Mouse (Mus musculus) hindbrain, embryonic 16.5 days (tissue): ENCODE results near the gene Sobp. TPM values are rescaled to one million over a fixed set of nuclear protein-coding genes. Genes with fewer than 3 reads are reported as not detected.
A peak's percentile ranks its signal among the peaks of the same experiment; 100 is the strongest.

Experiments used
- ATAC-seq: fragments of 200-750 bp; cut with Nextera tagmentation; 2 replicates; pipeline ENCODE4 v1.8.0; 2017; ENCODE audit warnings: moderate TSS enrichment, moderate library complexity
- H3K27ac ChIP-seq: fragments of 300-500 bp; sonication (generic); 2 replicates; pipeline ENCODE4 v1.5.1; 2014; ENCODE audit warnings: low read depth, mild to moderate bottlenecking, control low read depth, low read length, moderate library complexity
- H3K27me3 ChIP-seq: fragments of 300-500 bp; sonication (generic); replicated peaks from 2 replicates; pipeline ENCODE4 v1.6.1; 2014; ENCODE audit warnings: low read length; ENCODE audit not compliant: control insufficient read depth, insufficient read depth
- H3K36me3 ChIP-seq: fragments of 300-500 bp; sonication (generic); 2 replicates; pipeline ENCODE4 v1.6.1; 2014; ENCODE audit warnings: mild to moderate bottlenecking, low read length, moderate library complexity, mixed read lengths; ENCODE audit not compliant: control insufficient read depth, insufficient read depth
- H3K4me1 ChIP-seq: fragments of 300-500 bp; sonication (generic); 2 replicates; pipeline ENCODE4 v1.6.1; 2014; ENCODE audit warnings: low read depth, low read length; ENCODE audit not compliant: control insufficient read depth, insufficient read depth
- H3K4me2 ChIP-seq: fragments of 300-500 bp; sonication (generic); 2 replicates; pipeline ENCODE4 v1.6.1; 2014; ENCODE audit warnings: mild to moderate bottlenecking, low read length, control low read depth, moderate library complexity
- H3K4me3 ChIP-seq: fragments of 300-500 bp; sonication (generic); 2 replicates; pipeline ENCODE4 v1.5.1; 2014; ENCODE audit warnings: mild to moderate bottlenecking, low read length, control low read depth, moderate library complexity
- H3K9ac ChIP-seq: fragments of 300-500 bp; sonication (generic); 2 replicates; pipeline ENCODE4 v1.6.1; 2014; ENCODE audit warnings: low read depth, mild to moderate bottlenecking, control low read depth, low read length, moderate library complexity
- H3K9me3 ChIP-seq: fragments of 300-500 bp; sonication (generic); 2 replicates; pipeline ENCODE4 v1.6.1; 2014; ENCODE audit warnings: mild to moderate bottlenecking, low read length, moderate library complexity; ENCODE audit not compliant: control insufficient read depth
- WGBS: fragments of 180-500 bp; shearing (Covaris S2); extraction: QIAGEN DNeasy Blood & Tissue Kit; methylation state at CpG from one replicate; pipeline ENCODE4 v1.1.7; 2014; 5-methylcytosine and 5-hydroxymethylcytosine counted together
- polyA plus RNA-seq: library from polyadenylated mRNA; unstranded; fragments of >200 nt; fragmentation: Nextera tagmentation; extraction: Ambion mirVana; gene quantifications from 2 replicates; pipeline ENCODE4 v1.2.1, GENCODE M21; 2015

Gene Sobp
- polyA plus RNA-seq, 1 experiment from 2014 or later, result 10.8 TPM

DNA sequence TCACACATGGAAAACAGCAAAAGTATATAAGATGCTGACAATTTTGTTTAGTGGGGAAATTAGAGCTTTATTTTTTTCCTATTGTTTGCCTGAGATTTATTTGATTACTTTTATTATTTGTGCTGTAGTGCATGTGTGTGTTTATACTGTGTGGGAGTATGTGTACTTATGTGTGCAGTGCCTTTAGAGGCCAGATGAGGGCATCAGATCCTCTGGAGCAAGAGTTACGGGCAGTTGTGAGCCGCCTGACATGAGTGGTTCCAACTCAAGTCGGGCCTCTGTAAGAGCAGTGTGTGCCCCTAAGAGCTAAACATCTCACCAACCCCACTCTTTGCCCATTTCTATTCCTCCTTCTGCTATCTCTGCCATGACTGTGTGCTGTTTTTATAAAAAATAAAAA, 7.5 kb downstream of the Sobp start:
- ATAC-seq, result no peak
- no peak overlapping the region for H3K4me2 ChIP-seq
- H3K36me3 ChIP-seq, result no peaks in the 10 kb centered on the region
- WGBS, result 94% methylated on average over 3 of the region's 3 CpGs
- no peak overlapping the region for H3K27ac ChIP-seq
- peaks cover 11% of the 10 kb centered on the region for H3K4me1 ChIP-seq
- no peaks in the 10 kb centered on the region for H3K27me3 ChIP-seq
- no peak overlapping the region for H3K4me3 ChIP-seq
- no peaks in the 10 kb centered on the region for H3K9me3 ChIP-seq
- no peak overlapping the region for H3K9ac ChIP-seq

DNA sequence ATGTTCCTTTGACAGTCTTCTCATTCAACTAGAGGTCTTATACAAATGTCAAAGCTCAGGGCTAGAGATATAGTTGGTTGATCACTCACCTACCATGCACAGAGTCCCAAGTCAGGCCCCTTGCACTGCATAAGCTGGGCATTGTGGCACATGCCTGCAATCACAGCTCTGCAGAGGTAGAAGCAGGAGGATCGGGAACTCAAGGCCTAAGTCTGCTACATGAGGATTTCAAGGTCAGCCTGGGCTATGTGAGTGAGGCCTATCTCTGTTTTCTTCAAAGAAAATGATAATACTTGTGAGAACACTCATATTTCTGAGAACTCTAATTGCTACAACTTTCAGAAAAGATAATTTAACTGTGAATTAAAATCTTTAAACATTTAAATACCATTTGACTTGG, 8.2 kb downstream of the Sobp start:
- peaks cover 7% of the 10 kb centered on the region for H3K4me1 ChIP-seq
- H3K4me2 ChIP-seq, result no peak overlapping the region
- H3K9ac ChIP-seq, result no peak overlapping the region
- WGBS, result 90% methylated on average over 1 of the region's 1 CpGs
- no peaks in the 10 kb centered on the region for H3K9me3 ChIP-seq
- H3K27ac ChIP-seq, result no peak overlapping the region
- ATAC-seq, result no peak
- no peaks in the 10 kb centered on the region for H3K36me3 ChIP-seq
- H3K4me3 ChIP-seq, result no peak overlapping the region
- no peaks in the 10 kb centered on the region for H3K27me3 ChIP-seq

DNA sequence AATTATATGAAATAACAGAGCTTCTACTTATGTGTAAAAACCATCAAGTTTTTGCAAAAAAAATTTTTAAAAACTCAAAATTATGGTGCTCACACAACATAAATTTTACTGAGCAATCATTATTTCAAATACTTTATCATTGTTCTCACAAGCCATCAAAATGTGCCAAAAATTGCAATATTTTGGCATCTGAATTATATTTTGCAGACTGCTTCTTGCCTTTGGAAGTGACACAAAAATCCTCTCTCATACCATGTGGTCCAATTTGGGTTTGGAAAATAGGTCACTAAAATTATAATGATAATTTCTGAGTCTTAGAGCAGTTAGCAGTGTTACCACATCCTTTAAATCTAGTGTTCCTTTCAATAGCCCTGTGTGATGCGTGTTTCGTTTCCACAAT, 9.9 kb downstream of the Sobp start:
- H3K4me3 ChIP-seq, result no peak overlapping the region
- ATAC-seq, result no peak
- no peak overlapping the region for H3K9ac ChIP-seq
- H3K36me3 ChIP-seq, result 0 out of 2 replicates have a peak, but pooled peaks cover 3% of the 10 kb centered on the region
- 94% methylated on average over 2 of the region's 2 CpGs for WGBS
- H3K4me1 ChIP-seq, result no peaks in the 10 kb centered on the region
- H3K9me3 ChIP-seq, result no peaks in the 10 kb centered on the region
- no peak overlapping the region for H3K4me2 ChIP-seq
- no peaks in the 10 kb centered on the region for H3K27me3 ChIP-seq
- H3K27ac ChIP-seq, result no peak overlapping the region

DNA sequence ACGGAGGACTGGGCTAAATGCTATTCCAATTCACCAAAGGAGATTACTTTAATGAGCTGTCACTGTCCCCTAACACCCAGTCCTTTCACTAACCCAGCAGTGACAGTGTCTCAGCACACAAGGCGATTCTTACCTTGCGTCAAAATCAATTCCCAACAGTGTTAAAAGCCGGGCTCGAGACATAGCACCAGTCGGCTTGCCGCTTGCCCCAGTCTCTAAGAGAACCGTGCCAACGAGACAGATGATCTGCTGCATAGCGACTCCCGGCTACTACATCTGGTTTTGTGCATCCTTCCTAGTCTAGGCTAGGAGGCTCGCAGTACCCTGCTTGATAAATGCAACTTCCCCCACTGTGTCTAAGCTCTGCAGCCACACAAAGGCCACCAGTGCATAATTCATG, 12.0 kb downstream of the Sobp start:
- peak; percentile 60 for ATAC-seq
- H3K4me2 ChIP-seq, result 0 out of 2 replicates have a peak overlapping the region, but pooled peaks have one; percentile 23
- H3K36me3 ChIP-seq, result 0 out of 2 replicates have a peak, but pooled peaks cover 3% of the 10 kb centered on the region
- H3K9me3 ChIP-seq, result no peaks in the 10 kb centered on the region
- H3K9ac ChIP-seq, result no peak overlapping the region
- H3K4me3 ChIP-seq, result no peak overlapping the region
- no peaks in the 10 kb centered on the region for H3K4me1 ChIP-seq
- WGBS, result 37% methylated on average over 12 of the region's 12 CpGs
- no peak overlapping the region for H3K27ac ChIP-seq
- no peaks in the 10 kb centered on the region for H3K27me3 ChIP-seq

DNA sequence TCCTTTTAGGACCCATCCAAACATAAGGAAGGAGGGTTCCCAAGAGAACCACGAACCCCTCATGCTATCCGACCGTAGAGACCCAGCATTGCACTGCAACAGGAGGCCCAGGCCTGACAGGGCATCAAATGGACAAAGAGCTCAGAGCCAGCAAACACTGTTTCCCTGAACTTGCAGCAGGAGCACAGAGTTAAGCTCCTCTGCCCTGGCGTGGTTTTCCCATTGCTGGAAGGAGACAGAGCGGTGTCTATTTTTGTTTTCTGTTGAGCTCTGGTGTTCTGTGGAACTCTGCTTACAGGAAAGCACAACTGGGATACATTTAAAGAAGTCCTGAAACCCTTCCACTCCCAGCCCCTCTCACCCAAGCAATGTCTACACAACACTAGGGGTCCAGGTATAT, 15.0 kb downstream of the Sobp start:
- H3K4me3 ChIP-seq, result no peak overlapping the region
- H3K4me2 ChIP-seq, result no peak overlapping the region
- H3K36me3 ChIP-seq, result 0 out of 2 replicates have a peak, but pooled peaks cover 3% of the 10 kb centered on the region
- ATAC-seq, result no peak
- H3K27me3 ChIP-seq, result no peaks in the 10 kb centered on the region
- peaks cover 10% of the 10 kb centered on the region for H3K4me1 ChIP-seq
- 84% methylated on average over 5 of the region's 5 CpGs for WGBS
- H3K9ac ChIP-seq, result no peak overlapping the region
- H3K27ac ChIP-seq, result no peak overlapping the region
- H3K9me3 ChIP-seq, result no peaks in the 10 kb centered on the region

- Histone ChIP-seq H3K9me3 (no peaks in the 10 kb centered on the region), H3K4me2 (no peak overlapping the region), H3K27ac (no peak overlapping the region), H3K27me3 (no peaks in the 10 kb centered on the region), H3K36me3 (0 out of 2 replicates have a peak, but pooled peaks cover 3% of the 10 kb centered on the region), H3K4me3 (no peak overlapping the region), H3K9ac (no peak overlapping the region), H3K4me1 (peaks cover 14% of the 10 kb centered on the region)
- WGBS, result 86% methylated on average over 5 of the region's 5 CpGs
- no peak for ATAC-seq
Observed at GRCm38 (mm10) chr10:43158917-43159316, 15.4 kb downstream of the Sobp start.

GRCm38 (mm10) chr10:43155046-43155560, 19.2 kb downstream of the Sobp start:
- Histone ChIP-seq H3K9ac (no peak overlapping the region), H3K27me3 (no peaks in the 10 kb centered on the region), H3K4me2 (peak overlapping the region; percentile 33), H3K4me1 (peaks cover 19% of the 10 kb centered on the region), H3K4me3 (no peak overlapping the region), H3K36me3 (no peaks in the 10 kb centered on the region), H3K27ac (peak overlapping the region; percentile 18), H3K9me3 (no peaks in the 10 kb centered on the region)
- peak; percentile 82 for ATAC-seq
- 3% methylated on average over 12 of the region's 12 CpGs for WGBS

GRCm38 (mm10) chr10:43152643-43153042, 21.7 kb downstream of the Sobp start:
- Histone ChIP-seq H3K4me2 (no peak overlapping the region), H3K27ac (no peak overlapping the region), H3K36me3 (no peaks in the 10 kb centered on the region), H3K4me1 (peaks cover 19% of the 10 kb centered on the region), H3K4me3 (no peak overlapping the region), H3K27me3 (no peaks in the 10 kb centered on the region), H3K9ac (no peak overlapping the region), H3K9me3 (no peaks in the 10 kb centered on the region)
- no peak for ATAC-seq
- WGBS, result 87% methylated on average over 8 of the region's 8 CpGs

GRCm38 (mm10) chr10:43148456-43148855, 25.9 kb downstream of the Sobp start:
- Histone ChIP-seq H3K9me3 (no peaks in the 10 kb centered on the region), H3K27ac (no peak overlapping the region), H3K27me3 (no peaks in the 10 kb centered on the region), H3K9ac (no peak overlapping the region), H3K36me3 (no peaks in the 10 kb centered on the region), H3K4me2 (no peak overlapping the region), H3K4me1 (no peaks in the 10 kb centered on the region), H3K4me3 (no peak overlapping the region)
- WGBS, result 75% methylated on average over 11 of the region's 11 CpGs
- no peak for ATAC-seq

GRCm38 (mm10) chr10:43143173-43143572, 31.2 kb downstream of the Sobp start:
- no peak for ATAC-seq
- no peaks in the 10 kb centered on the region for H3K9me3 ChIP-seq
- H3K9ac ChIP-seq, result no peak overlapping the region
- H3K4me3 ChIP-seq, result no peak overlapping the region
- 92% methylated on average over 9 of the region's 9 CpGs for WGBS
- H3K4me1 ChIP-seq, result no peaks in the 10 kb centered on the region
- no peaks in the 10 kb centered on the region for H3K36me3 ChIP-seq
- no peak overlapping the region for H3K4me2 ChIP-seq
- H3K27ac ChIP-seq, result no peak overlapping the region
- H3K27me3 ChIP-seq, result no peaks in the 10 kb centered on the region
